Mouse (Mus musculus) cerebellum, adult 11-12 months (tissue): ENCODE measurements around the gene Unkl.

ENCODE experiments used
- DNase-seq: peaks from one replicate; pipeline ENCODE4 v3.0.0; 2022

Gene Unkl

GRCm38 (mm10) chr17:25257804-25258261 is 69.6 kb downstream of the Unkl start:
- DNase-seq: no peak

- DNase-seq: peak; percentile 26
Observed at GRCm38 (mm10) chr17:25264453-25264852, 76.3 kb downstream of the Unkl start.

DNA sequence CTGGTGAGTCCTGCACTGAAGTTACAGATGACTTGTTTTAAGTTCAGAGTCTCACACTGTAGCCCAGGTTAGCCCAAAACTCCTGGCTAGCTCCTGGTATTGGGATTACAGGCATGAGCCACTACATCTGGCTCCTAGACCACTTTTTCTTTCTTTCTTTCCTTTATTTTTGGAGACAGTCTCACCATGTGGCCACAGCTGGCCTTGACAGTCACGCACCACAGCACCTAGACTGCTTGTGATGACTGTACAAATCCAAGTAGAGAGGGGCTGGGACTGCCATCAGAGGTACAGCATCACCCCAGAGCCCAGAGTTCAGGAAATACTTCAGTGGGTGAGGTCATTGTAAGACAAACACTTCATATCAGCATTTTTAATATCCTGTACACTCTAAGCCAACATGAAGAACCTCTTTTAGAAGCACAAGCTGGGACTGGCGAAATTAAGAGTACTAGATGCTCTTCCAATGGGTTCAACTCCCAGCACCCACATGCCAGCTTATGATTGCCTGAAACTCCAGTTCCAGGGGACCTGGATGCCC is 82.7 kb downstream of the Unkl start:
- no peak for DNase-seq

GRCm38 (mm10) chr17:25272326-25272725 is 84.1 kb downstream of the Unkl start:
- DNase-seq: no peak

GRCm38 (mm10) chr17:25272951-25273705 is 84.9 kb downstream of the Unkl start:
- peak; percentile 90 for DNase-seq

DNA sequence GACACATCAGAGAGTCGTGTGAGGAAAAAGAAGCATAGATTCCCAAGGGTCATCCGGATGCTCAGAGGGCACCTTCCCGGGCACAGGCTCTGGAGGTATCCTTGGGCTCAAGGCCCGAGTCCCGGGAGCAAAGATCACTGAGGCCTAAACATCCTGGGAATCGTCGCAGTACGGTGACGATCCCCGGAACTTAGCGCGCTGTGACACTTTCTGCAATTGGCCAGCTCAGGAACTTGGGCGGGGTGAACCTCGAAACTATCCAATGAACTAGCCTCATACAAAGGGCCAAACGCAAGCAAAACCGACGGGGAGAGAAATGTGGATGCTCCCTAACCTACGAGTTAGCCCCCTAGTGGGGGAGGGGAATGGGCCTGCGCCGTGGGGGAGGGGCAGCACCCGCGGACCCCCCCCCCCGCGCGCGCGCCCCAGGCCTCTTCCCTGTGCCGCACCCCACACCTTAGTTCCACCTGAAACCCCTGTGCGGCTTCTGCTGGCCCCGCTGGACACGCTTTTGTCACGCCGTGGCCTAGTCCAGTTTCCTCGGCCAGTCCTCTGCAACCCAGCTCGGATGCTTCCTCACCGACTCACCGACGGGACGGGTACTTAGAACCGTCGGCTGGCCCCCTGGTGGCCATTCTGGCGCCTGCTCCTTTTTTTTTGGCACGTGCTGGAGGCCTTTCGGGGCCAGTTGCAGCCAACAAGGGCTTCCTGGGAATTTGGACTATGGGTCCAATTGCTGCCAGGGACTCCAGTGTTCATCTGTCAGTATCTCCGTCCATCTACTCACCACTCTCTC is 85.7 kb downstream of the Unkl start:
- peak; percentile 94 for DNase-seq

DNA sequence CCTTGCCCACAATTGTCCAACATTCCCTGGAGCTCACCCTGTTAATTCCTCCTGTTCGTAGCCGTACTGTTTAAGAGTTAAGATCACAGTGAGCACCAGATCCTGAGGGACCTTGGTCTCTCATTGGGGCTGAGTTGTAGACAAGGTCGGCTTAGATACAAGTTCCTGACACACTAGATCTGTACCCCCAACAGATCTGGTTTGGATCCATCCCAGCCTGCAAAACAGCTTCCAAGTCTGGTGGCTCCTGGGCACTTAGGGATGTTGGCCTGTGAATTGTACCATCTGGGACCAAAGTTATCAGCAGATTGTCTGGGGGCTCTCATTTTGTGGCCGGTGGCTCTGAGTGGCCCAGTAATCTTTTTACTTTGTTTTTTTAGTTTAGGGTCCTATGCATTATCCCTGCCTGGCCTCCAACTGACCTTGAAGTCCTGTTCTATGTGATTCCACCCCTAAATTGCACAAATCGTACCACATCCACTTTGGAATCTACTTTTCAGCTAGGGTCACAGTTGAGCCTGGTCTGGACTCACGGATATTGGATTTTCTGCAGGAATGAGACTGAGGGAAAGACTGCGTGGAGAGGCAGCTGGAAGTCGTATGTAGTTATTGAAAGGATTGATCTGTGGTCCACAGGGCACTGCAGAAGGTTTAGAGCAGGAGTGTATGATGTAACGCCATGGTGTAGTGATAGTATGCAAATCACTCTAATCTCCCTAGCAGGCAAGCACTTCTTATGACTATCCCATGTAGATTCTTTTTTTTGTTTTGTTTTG is 86.6 kb downstream of the Unkl start, which contains the start of gene Ube2i:
TSS of gene Ube2i (minus strand) at position 52 of the 776 bp plus-strand sequence.
- DNase-seq: no peak

DNA sequence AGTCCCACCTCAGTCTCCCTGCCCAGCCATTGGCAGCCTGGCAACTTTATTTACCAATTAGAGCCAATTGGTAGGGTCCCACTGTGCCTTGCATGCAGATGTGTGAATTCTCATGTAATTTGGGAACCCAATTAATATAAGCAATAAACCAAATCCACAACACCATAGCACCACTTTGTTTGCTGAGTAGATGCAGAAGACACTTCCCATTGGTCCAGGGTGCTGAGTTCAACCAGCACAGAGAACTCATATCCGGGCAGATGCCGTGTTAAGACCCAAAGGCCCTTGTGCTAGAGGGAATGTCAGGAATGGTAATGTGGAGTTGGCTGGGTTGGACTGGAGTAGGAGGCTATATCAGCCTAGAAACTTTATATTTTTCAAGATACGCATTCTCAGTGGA is 87.6 kb downstream of the Unkl start:
- no peak for DNase-seq

GRCm38 (mm10) chr17:25282133-25282532 is 93.9 kb downstream of the Unkl start:
- no peak for DNase-seq
